Mouse (Mus musculus): ENCODE measurements at regions not wholly inside any gene's neighbourhood (a gene's known extent, or its start where the extent isn't known, plus 50 kb on each side); places are given as distances from the start of the nearest gene placed in this dataset.

DNA sequence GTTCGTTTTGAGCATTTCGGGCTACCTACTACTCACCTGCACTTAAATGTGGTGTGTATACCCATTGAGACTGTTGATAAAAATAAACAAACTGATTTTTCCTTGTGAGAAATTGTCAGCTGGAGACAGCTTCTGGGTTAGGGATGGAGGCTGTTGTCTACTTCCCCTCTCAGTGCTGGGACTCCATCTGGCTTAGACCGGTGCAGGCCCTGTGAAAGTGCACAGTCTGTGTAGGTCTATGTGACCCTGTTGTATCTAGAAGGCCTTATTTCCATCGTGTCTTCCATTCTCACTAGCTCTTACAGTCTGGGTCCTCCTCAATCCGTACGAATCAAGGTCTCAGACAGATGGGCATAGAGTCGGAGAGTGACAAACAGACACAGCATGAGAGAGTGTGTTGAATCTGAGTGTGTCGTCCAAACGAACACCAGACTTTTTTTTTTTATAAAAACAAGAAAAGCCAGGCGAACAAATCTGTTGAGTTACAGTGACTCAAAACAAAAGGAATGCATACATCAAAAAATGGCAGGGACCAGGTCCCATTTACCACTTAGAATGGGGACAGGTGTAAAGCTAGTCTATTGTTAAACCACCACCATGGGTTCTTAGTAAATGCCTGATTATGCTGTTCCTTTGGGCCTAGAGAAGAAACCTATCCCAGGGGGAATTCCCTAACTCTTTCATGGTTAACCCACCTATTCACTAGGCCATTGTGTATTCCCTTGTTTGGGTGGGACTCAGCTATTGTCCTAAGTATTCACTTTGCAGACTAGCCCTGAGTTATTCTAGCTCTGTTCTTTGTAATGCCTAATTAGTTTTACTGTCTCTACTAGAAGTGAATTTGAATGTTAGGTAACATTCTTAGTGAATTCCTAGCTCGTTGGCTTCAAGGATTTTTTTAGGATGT, 69.1 kb upstream of the Pax1 start:
- Histone ChIP-seq H3K4me3 (ENCODE audit: insufficient read depth, low read length) (no peak overlapping the region), H3K4me1 (ENCODE audit: control insufficient read depth, insufficient read depth, low read length) (no peaks in the 10 kb centered on the region), H3K27ac (ENCODE audit: insufficient read depth, low read length) (no peak overlapping the region)
- TF ChIP-seq POLR2A (IDR thresholded peaks at IDR 0.05; ENCODE audit: extremely low read depth, insufficient read depth, low read length) (no peak), CTCF (IDR thresholded peaks at IDR 0.05; ENCODE audit: extremely low read depth, insufficient read depth, low read length) (no peak)

DNA sequence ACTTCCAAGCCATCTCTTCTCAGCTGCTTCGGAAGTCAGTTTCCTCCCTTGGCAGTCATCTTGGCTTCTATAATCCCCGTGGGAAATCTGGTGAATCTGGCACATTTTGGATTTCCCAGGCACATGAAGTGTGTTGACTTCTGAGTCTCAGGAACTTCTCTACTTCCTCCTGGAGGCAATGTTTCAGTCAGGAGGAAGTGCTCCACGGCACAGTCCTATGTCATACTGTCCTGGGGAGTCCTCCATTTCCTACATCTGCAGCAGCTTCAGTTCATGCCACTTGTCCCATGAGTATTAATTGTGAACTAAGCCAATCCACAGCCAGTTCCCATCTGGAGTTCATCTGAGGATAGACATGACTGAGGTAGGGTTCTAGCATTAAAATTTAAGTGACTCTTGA, 78.3 kb upstream of the Pax1 start:
- no peak for TF ChIP-seq CTCF (IDR thresholded peaks at IDR 0.05; ENCODE audit: extremely low read depth, insufficient read depth, low read length)
- no peak for TF ChIP-seq POLR2A (IDR thresholded peaks at IDR 0.05; ENCODE audit: extremely low read depth, insufficient read depth, low read length)
- no peak overlapping the region for H3K4me3 ChIP-seq (ENCODE audit: insufficient read depth, low read length)
- H3K27ac ChIP-seq (ENCODE audit: insufficient read depth, low read length) = no peak overlapping the region
- no peaks in the 10 kb centered on the region for H3K4me1 ChIP-seq (ENCODE audit: control insufficient read depth, insufficient read depth, low read length)

DNA sequence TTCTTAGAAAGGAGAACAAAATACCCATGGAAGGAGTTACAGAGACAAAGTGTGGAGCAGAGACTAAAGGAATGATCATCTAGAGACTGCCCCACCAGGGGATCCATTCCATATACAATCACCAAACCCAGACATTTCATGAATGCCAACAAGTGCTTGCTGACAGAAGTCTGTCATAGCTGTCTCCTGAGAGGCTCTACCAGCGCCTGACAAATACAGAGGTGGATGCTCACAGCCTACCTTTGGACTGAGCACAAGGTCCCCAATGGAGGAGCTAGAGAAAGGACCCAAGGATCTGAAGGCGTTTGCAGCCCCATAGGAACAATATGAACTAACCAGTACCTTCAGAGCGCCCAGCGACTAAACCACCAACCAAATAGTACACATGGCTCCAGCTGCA, 83.6 kb upstream of the Nkx2-2 start:
- Histone ChIP-seq H3K4me1 (ENCODE audit: control insufficient read depth, insufficient read depth, low read length) (no peaks in the 10 kb centered on the region), H3K4me3 (ENCODE audit: insufficient read depth, low read length) (no peak overlapping the region), H3K27ac (ENCODE audit: insufficient read depth, low read length) (no peak overlapping the region)
- TF ChIP-seq POLR2A (IDR thresholded peaks at IDR 0.05; ENCODE audit: extremely low read depth, insufficient read depth, low read length) (no peak), CTCF (IDR thresholded peaks at IDR 0.05; ENCODE audit: extremely low read depth, insufficient read depth, low read length) (no peak)

DNA sequence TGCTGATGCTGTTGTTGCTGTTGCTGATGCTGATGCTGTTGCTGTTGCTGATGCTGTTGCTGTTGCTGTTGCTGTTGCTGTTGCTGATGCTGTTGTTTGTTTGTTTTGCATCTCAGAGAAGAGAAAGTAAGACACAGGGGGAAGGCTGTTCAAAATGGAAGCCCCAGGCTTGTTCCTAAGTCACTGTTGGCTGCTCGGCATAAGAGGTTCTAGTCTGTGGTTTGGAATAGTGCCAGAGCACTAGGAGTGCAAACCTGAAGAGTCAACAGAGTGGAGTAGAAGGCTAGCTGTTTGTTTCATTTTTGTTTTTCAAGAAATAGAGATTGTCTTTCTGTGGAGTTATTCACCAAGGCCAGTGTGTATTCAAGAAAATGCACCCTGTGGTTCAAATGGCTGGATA, 75.1 kb upstream of the Nkx2-2 start:
- H3K4me1 ChIP-seq (ENCODE audit: control insufficient read depth, insufficient read depth, low read length) = no peaks in the 10 kb centered on the region
- no peak overlapping the region for H3K27ac ChIP-seq (ENCODE audit: insufficient read depth, low read length)
- H3K4me3 ChIP-seq (ENCODE audit: insufficient read depth, low read length) = no peak overlapping the region
- no peak for TF ChIP-seq CTCF (IDR thresholded peaks at IDR 0.05; ENCODE audit: extremely low read depth, insufficient read depth, low read length)
- TF ChIP-seq POLR2A (IDR thresholded peaks at IDR 0.05; ENCODE audit: extremely low read depth, insufficient read depth, low read length) = no peak

DNA sequence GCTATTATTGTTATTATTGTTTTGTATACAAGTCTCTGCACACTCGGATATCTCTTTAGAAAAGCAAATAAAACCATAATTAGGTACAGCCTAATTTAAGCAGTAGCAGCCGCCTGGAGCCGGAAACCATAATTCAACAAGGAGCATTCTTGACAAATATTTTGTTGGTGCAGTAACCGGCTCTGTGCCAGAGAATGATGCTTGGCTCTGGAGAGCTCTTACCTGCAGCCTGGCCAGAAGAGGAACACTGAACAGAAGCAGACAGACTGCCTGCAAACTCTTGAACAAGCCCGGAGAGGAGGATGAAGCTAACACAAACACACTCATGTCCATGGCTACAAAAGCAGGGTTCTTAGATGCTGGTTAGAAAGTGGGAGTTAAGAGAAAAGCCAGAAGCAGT, 73.9 kb upstream of the Nkx2-2 start:
- Histone ChIP-seq H3K4me3 (ENCODE audit: insufficient read depth, low read length) (no peak overlapping the region), H3K27ac (ENCODE audit: insufficient read depth, low read length) (no peak overlapping the region), H3K4me1 (ENCODE audit: control insufficient read depth, insufficient read depth, low read length) (no peaks in the 10 kb centered on the region)
- TF ChIP-seq CTCF (IDR thresholded peaks at IDR 0.05; ENCODE audit: extremely low read depth, insufficient read depth, low read length) (no peak), POLR2A (IDR thresholded peaks at IDR 0.05; ENCODE audit: extremely low read depth, insufficient read depth, low read length) (no peak)

DNA sequence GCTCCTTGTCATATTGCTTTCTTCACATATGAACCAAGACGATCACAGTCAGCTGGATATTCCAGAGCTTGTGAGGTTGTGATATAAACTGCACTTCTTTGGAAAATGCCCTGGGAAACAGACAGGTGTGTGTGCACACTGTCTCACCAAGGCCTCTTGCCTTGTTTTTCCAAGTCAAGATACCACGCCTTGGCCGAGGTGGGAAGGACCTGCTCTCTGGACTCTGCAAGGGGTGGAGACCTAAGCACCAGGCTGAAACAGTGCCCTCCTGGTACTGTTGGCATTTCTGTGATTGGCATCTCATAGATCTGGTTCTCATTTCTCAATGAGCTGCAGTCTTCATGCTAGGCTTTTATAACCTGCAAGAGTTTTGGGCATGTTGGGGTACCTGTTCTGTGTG, 73.2 kb upstream of the Nkx2-2 start:
- Histone ChIP-seq H3K4me1 (ENCODE audit: control insufficient read depth, insufficient read depth, low read length) (no peaks in the 10 kb centered on the region), H3K27ac (ENCODE audit: insufficient read depth, low read length) (no peak overlapping the region), H3K4me3 (ENCODE audit: insufficient read depth, low read length) (no peak overlapping the region)
- TF ChIP-seq POLR2A (IDR thresholded peaks at IDR 0.05; ENCODE audit: extremely low read depth, insufficient read depth, low read length) = no peak
- no peak for TF ChIP-seq CTCF (IDR thresholded peaks at IDR 0.05; ENCODE audit: extremely low read depth, insufficient read depth, low read length)

DNA sequence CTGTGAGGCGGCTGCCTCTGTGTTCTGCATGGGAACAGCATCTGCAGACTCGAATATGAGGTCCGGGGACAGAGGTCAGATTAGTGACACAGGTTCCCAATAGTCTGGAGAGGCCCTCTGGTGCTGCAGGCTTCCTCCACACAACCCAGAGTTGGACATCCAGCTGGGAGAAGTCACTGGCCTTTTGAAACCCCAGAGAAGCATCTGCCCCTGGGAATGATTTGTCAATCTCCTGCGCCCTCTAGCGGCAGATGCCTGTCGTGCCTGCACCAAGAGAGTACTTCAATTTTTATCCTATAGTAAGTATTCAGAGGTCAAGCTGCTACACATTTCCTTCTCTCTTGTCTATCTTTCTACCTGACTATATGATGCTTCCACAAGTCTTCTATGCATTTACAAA, 62.7 kb upstream of the Nkx2-2 start:
- TF ChIP-seq POLR2A (IDR thresholded peaks at IDR 0.05; ENCODE audit: extremely low read depth, insufficient read depth, low read length) (no peak), CTCF (IDR thresholded peaks at IDR 0.05; ENCODE audit: extremely low read depth, insufficient read depth, low read length) (peak; percentile 74)
- Histone ChIP-seq H3K4me3 (ENCODE audit: insufficient read depth, low read length) (no peak overlapping the region), H3K4me1 (ENCODE audit: control insufficient read depth, insufficient read depth, low read length) (no peaks in the 10 kb centered on the region), H3K27ac (ENCODE audit: insufficient read depth, low read length) (no peak overlapping the region)

DNA sequence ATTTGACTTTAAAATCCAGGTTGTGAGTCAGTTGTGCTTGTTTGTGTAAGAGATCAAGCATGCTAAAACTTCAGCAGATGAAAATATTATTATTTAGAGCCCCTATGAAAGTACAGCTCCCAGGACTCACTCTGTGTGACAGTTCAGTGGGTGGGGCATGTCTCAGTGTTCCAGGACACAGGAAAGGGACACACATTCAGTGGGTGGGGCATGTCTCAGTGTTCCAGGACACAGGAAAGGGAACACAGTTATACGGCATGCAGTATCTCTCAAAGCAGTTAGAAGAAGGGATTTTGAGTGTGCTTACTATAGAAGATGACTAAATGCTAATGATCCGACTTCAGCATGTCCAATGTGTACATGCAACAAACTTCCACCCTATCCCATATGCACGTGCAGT, 60.9 kb upstream of the Nkx2-2 start:
- Histone ChIP-seq H3K4me3 (ENCODE audit: insufficient read depth, low read length) (no peak overlapping the region), H3K27ac (ENCODE audit: insufficient read depth, low read length) (no peak overlapping the region), H3K4me1 (ENCODE audit: control insufficient read depth, insufficient read depth, low read length) (no peaks in the 10 kb centered on the region)
- no peak for TF ChIP-seq POLR2A (IDR thresholded peaks at IDR 0.05; ENCODE audit: extremely low read depth, insufficient read depth, low read length)
- no peak for TF ChIP-seq CTCF (IDR thresholded peaks at IDR 0.05; ENCODE audit: extremely low read depth, insufficient read depth, low read length)

DNA sequence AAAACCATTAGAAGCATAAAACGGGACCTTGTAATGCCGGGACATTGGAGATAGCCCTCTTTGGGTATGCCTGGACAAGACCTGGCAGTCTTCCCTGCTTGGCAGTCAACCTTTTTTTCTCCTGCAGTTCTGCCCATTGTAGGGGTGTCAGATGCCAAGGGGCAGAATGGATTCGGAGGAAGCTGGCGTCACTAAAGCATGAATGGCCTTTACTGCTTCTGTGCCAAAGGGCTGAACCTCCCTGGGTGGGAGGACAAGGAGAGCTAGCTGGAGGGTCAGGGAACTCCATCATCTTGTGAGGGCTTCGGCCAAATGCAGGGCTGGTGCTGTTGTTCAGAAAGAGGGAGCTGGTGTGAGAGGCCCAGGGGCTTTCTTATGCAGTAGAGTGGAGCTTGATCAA, 60.1 kb upstream of the Nkx2-2 start:
- H3K27ac ChIP-seq (ENCODE audit: insufficient read depth, low read length) = no peak overlapping the region
- H3K4me3 ChIP-seq (ENCODE audit: insufficient read depth, low read length) = no peak overlapping the region
- no peak for TF ChIP-seq CTCF (IDR thresholded peaks at IDR 0.05; ENCODE audit: extremely low read depth, insufficient read depth, low read length)
- TF ChIP-seq POLR2A (IDR thresholded peaks at IDR 0.05; ENCODE audit: extremely low read depth, insufficient read depth, low read length) = no peak
- no peaks in the 10 kb centered on the region for H3K4me1 ChIP-seq (ENCODE audit: control insufficient read depth, insufficient read depth, low read length)

DNA sequence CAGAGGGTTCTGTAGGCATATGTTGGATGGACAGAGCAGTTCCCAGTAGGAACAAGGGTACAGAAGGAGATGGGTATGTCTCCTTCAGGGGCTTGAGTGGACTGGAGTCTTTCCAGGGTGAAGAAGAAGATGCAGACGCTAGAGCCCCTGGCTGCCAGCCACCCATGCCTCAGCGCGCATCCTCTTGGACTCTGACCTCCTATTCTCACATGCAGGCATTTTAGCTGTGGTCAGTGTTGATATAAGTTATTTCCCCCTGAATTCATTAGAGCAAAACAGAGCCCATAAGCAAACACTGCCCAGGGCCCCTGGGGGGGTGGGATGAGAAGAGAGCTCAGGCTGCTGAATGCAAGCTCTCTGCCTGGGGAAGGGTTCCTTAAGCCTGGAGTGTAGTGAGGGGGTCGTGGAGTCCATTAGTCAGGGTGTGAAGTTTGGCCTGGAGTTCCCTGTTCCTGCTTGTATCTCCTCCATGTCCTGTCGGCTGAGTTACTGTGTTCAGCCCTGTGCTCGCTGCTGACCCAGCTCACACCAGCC, 54.0 kb upstream of the Nkx2-2 start:
- Histone ChIP-seq H3K4me3 (ENCODE audit: insufficient read depth, low read length) (no peak overlapping the region), H3K4me1 (ENCODE audit: control insufficient read depth, insufficient read depth, low read length) (no peaks in the 10 kb centered on the region), H3K27ac (ENCODE audit: insufficient read depth, low read length) (no peak overlapping the region)
- TF ChIP-seq POLR2A (IDR thresholded peaks at IDR 0.05; ENCODE audit: extremely low read depth, insufficient read depth, low read length) (no peak), CTCF (IDR thresholded peaks at IDR 0.05; ENCODE audit: extremely low read depth, insufficient read depth, low read length) (no peak)
